Mouse (Mus musculus): ENCODE results near the gene Map4k1.

GRCm38 (mm10) chr7:29000651-29001605 lies 19.1 kb downstream of the Map4k1 start:
- no peak for TF ChIP-seq CTCF (IDR thresholded peaks at IDR 0.05; ENCODE audit: insufficient read depth, low read depth, low read length)
- no peak for TF ChIP-seq POLR2A (IDR thresholded peaks at IDR 0.05; ENCODE audit: insufficient read depth, low read depth, low read length)

Data from olfactory bulb, adult 2 months (tissue).